Mouse (Mus musculus) limb, embryonic 15.5 days (tissue): Measurements from ENCODE around the gene Ddx46. TPM values are rescaled to one million over a fixed set of nuclear protein-coding genes. Genes with fewer than 3 reads are reported as not detected.
"Not testable (repeated sequence)": the region's sequence is repeated elsewhere in the genome, so short reads cannot be mapped to it uniquely, and the experiment has no call there.

Source experiments
- ATAC-seq: fragments of 200-750 bp; cut with Nextera tagmentation; 2 replicates; pipeline ENCODE4 v1.8.0; 2017; ENCODE audit warnings: low read depth, moderate TSS enrichment; ENCODE audit not compliant: insufficient number of reproducible peaks, low FRiP score, low TSS enrichment
- H3K27ac ChIP-seq: fragments of 300-500 bp; sonication (generic); 2 replicates; pipeline ENCODE4 v1.5.1; 2015; ENCODE audit warnings: moderate library complexity, mild to moderate bottlenecking, inconsistent platforms
- H3K27me3 ChIP-seq: fragments of 300-500 bp; sonication (generic); 2 replicates; pipeline ENCODE4 v1.6.1; 2015; ENCODE audit warnings: inconsistent platforms
- H3K36me3 ChIP-seq: fragments of 300-500 bp; sonication (generic); 2 replicates; pipeline ENCODE4 v1.6.1; 2015; ENCODE audit warnings: inconsistent platforms
- H3K4me1 ChIP-seq: fragments of 300-500 bp; sonication (generic); 2 replicates; pipeline ENCODE4 v1.6.1; 2015; ENCODE audit warnings: inconsistent platforms
- H3K4me2 ChIP-seq: fragments of 300-500 bp; sonication (generic); 2 replicates; pipeline ENCODE4 v1.6.1; 2015; ENCODE audit warnings: mild to moderate bottlenecking, inconsistent platforms
- H3K4me3 ChIP-seq: fragments of 300-500 bp; sonication (generic); 2 replicates; pipeline ENCODE4 v1.5.1; 2015; ENCODE audit warnings: mild to moderate bottlenecking, inconsistent platforms
- H3K9ac ChIP-seq: fragments of 300-500 bp; sonication (generic); 2 replicates; pipeline ENCODE4 v1.6.1; 2015; ENCODE audit warnings: inconsistent platforms
- H3K9me3 ChIP-seq: fragments of 300-500 bp; sonication (generic); 2 replicates; pipeline ENCODE4 v1.6.1; 2016; ENCODE audit warnings: inconsistent platforms
- WGBS: fragments of 180-500 bp; shearing (Covaris S2); methylation state at CpG from one replicate; pipeline ENCODE4 v1.1.7; 2015; 5-methylcytosine and 5-hydroxymethylcytosine counted together
- polyA plus RNA-seq: library from polyadenylated mRNA; unstranded; fragments of >200 nt; fragmentation: Nextera tagmentation; extraction: Ambion mirVana; gene quantifications from 2 replicates; pipeline ENCODE4 v1.2.1, GENCODE M21; 2015

The Ddx46 gene
- polyA plus RNA-seq, 1 experiment from 2014 or later: 33.4 TPM

DNA sequence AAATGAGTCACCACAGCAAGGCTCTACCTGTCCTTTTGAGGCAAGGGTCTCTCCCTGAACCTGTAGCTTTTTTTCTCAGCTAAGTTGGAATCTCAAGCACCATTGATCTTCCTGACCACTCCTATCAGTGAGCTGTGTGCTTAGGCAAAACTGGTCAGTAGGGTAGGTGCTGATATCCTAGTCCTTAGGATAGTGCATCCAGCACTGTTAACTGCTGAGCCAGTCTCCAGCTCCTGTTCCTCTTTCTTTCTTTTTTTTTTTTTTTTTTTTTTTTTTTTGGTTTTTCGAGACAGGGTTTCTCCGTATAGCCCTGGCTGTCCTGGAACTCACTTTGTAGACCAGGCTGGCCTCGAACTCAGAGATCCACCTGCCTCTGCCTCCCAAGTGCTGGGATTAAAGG lies 61.2 kb downstream of the Ddx46 start:
- H3K36me3 ChIP-seq: peaks cover 26% of the 10 kb centered on the region
- not testable (repeated sequence) for H3K27ac ChIP-seq, H3K4me2 ChIP-seq, H3K9ac ChIP-seq, H3K9me3 ChIP-seq, H3K4me3 ChIP-seq, ATAC-seq, H3K27me3 ChIP-seq
- peaks cover 19% of the 10 kb centered on the region for H3K4me1 ChIP-seq
- 100% methylated on average over 1 of the region's 3 CpGs for WGBS

DNA sequence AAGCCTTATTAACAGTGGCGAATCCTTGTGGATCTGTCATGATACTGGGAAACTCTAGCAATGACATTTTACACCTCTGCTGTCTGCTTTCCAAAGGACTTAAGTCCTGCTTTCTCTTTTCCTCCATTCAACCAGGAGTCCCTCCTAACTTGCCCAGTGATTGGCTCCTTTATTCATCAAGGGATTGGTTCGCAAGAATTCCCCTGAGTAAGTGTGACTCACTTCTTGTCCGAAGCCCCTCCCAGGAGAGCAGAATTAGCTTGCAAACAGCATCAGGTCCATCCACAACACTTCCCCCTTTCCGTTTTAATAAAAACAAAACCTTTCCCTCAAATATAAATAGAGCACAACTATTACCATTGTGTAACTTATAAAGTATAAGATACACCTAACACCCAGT lies 69.5 kb downstream of the Ddx46 start:
- Histone ChIP-seq H3K9ac (no peak overlapping the region), H3K4me3 (no peak overlapping the region), H3K27me3 (no peaks in the 10 kb centered on the region), H3K4me2 (no peak overlapping the region), H3K4me1 (peaks cover under 1% of the 10 kb centered on the region; the same call in 1 of the 2 replicates), H3K27ac (no peak overlapping the region), H3K36me3 (peaks cover 49% of the 10 kb centered on the region), H3K9me3 (no peaks in the 10 kb centered on the region)
- 86% methylated on average over 4 of the region's 4 CpGs for WGBS
- no peak for ATAC-seq

DNA sequence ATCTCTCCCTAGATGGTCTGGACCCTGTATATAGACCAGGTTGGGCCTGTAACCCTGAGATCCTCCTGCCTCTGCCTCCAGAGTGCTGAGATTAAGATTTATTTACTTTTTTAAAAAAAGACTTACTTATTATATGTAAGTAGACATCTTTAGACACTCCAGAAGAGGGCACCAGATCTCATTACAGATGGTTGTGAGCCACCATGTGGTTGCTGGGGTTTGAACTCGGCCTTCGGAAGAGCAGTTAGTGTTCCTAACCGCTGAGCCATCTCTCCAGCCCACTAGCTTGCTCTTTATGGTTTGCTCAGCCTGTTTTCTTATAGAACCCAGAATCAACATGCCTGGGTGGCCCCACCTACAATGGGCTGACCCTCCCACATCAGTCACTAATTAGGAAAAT lies 78.0 kb downstream of the Ddx46 start:
- Histone ChIP-seq H3K9me3 (no peaks in the 10 kb centered on the region), H3K4me2 (no peak overlapping the region), H3K36me3 (peaks cover 3% of the 10 kb centered on the region), H3K4me3 (no peak overlapping the region), H3K4me1 (peaks cover 16% of the 10 kb centered on the region), H3K27ac (no peak overlapping the region), H3K27me3 (no peaks in the 10 kb centered on the region), H3K9ac (no peak overlapping the region)
- WGBS: 90% methylated on average over 3 of the region's 3 CpGs
- no peak for ATAC-seq

DNA sequence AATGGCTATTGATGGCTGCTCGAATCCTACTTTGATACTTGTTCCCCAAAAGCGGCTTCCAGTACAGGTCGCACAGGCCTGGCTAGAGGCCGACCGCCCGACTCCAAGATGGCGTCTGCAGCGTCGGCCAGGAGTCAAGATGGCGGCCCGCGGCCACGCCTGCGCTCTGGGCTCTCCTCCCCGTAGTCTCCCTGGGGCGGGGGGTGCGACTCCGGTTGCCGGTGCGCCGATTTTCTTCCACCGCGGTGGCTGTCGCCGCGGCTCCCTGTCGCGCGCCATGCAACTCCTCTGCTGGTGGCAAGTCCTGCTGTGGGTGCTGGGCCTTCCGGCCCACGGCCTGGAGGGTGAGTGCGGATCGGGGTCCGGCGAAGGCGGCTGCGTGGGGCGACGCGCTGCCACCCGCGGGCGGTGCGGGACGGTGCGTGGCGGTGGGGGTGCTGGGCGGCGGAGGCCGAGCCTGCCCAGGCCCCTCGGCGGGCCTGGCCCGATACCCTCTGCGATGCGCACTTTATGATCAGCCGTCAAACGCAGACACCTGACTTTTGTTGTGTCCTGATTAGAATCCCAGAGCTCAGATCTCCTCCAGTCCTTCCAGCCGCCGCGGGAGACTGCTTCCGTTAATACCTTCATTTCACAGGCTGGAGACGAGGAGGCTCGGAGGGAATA lies 79.8 kb downstream of the Ddx46 start, which contains the start of gene Txndc15:
Txndc15 (plus strand) TSS at position 150 of the 666 bp plus-strand sequence.
- WGBS: under 1% methylated on average over 61 of the region's 63 CpGs
- ATAC-seq: peak; percentile 87
- Histone ChIP-seq H3K4me3 (peak within 1 kb of the TSS; percentile 97), H3K9me3 (no peaks in the 10 kb centered on the region), H3K27me3 (no peaks in the 10 kb centered on the region), H3K27ac (peak within 1 kb of the TSS; percentile 92), H3K9ac (peak within 1 kb of the TSS; percentile 98), H3K4me2 (peak within 1 kb of the TSS; percentile 55), H3K4me1 (peaks cover 12% of the 10 kb centered on the region), H3K36me3 (peaks cover 21% of the 10 kb centered on the region)

DNA sequence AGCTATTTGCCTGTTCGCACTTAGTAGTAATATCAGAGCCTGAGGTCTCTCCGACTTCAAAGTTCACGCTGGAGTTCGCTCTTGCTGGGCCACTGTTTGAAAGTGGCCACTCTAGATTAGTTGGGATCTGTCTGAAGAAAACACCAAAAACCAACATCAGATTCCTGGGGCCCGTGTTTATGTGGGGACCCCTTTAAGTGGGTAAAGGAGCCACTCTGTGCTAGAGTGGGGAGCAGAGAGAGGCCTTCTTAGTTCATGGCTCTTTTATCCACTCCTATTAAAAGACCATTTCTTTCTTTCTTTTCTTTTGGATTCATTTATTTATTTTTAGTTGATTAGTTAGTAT lies 80.3 kb downstream of the Ddx46 start:
- H3K9me3 ChIP-seq: no peaks in the 10 kb centered on the region
- no peak for ATAC-seq
- peak overlapping the region; percentile 55 for H3K4me2 ChIP-seq
- H3K4me3 ChIP-seq: peak overlapping the region; percentile 97
- peak overlapping the region; percentile 92 for H3K27ac ChIP-seq
- 4% methylated on average over 5 of the region's 5 CpGs for WGBS
- H3K9ac ChIP-seq: peak overlapping the region; percentile 98
- no peaks in the 10 kb centered on the region for H3K27me3 ChIP-seq
- H3K36me3 ChIP-seq: peaks cover 26% of the 10 kb centered on the region
- peaks cover 12% of the 10 kb centered on the region for H3K4me1 ChIP-seq

DNA sequence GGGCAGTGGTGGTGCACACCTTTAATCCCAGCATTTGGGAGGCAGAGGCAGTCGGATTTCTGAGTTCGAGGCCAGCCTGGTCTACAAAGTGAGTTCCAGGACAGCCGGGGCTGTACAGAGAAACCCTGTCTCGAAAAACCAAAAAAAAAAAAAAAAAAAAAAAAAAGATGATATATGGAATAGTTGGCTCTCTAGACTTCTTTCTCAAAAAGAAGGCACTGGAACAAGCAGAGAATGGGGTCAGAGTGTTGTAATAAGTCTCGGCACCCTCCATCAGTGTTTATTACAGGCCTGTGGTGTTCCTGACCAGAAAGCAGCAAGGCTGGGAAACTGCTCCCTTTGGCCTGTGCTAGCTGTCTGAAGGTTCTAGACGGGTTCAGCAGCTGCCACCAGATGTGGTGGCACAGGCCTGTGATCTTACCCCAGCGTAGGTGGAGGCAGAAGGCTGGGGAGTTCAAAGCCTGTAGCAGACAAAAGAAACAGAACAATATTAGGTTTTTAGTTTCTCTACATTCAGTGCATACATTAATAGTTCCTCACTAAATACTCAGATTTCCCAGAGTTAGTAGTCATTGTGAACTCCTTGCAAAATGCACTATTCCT lies 81.2 kb downstream of the Ddx46 start:
- ATAC-seq: no peak
- Histone ChIP-seq H3K9ac (no peak overlapping the region), H3K27me3 (no peaks in the 10 kb centered on the region), H3K4me2 (no peak overlapping the region), H3K9me3 (no peaks in the 10 kb centered on the region), H3K4me1 (peaks cover 12% of the 10 kb centered on the region), H3K27ac (no peak overlapping the region), H3K36me3 (peaks cover 33% of the 10 kb centered on the region), H3K4me3 (no peak overlapping the region)
- 80% methylated on average over 7 of the region's 7 CpGs for WGBS

DNA sequence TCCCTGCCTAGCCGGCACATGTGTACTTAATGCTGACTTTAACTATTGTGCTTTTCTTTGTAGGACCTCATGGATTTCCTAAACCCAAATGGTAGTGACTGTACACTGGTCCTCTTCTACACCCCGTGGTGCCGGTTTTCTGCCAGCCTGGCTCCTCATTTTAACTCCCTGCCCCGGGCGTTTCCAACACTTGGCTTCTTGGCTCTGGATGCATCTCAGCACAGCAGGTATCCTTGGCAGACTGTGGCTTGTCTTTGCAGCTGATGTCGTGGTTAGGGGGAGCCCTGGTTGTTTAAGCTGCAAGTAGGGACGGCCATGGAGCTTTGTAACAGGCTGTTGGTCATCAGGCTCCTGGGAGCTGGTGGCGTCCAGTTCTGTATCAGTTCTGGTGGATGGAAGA lies 86.7 kb downstream of the Ddx46 start:
- Histone ChIP-seq H3K4me3 (no peak overlapping the region), H3K4me2 (no peak overlapping the region), H3K9ac (no peak overlapping the region), H3K27ac (no peak overlapping the region), H3K36me3 (peaks cover 77% of the 10 kb centered on the region), H3K9me3 (no peaks in the 10 kb centered on the region), H3K4me1 (peaks cover 3% of the 10 kb centered on the region; the same call in 1 of the 2 replicates), H3K27me3 (no peaks in the 10 kb centered on the region)
- WGBS: 81% methylated on average over 8 of the region's 8 CpGs
- no peak for ATAC-seq

DNA sequence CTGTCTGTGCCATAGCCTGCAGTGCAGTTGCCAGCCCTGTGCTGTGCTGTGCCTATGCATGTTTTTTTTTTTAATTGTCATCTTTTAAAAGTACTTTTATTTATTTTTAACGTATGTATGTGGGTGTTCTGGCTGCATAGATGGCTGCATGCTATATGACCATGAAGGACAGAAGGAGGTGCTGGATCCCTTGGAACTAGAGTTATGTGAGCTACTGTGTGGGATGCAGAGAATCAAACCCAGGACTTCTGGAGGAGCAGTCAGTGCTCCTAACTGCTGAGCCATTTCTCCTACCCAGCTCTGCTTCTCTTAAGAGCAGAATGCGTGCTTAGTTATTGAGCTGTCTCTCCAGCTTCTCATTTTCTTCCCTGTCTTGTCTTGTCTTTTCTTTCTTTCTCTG lies 87.2 kb downstream of the Ddx46 start:
- Histone ChIP-seq H3K27me3 (no peaks in the 10 kb centered on the region), H3K36me3 (peaks cover 77% of the 10 kb centered on the region), H3K27ac (no peak overlapping the region), H3K9me3 (no peaks in the 10 kb centered on the region), H3K4me1 (peaks cover 3% of the 10 kb centered on the region; the same call in 1 of the 2 replicates), H3K4me2 (no peak overlapping the region), H3K4me3 (no peak overlapping the region), H3K9ac (no peak overlapping the region)
- ATAC-seq: no peak
- 95% methylated on average over 2 of the region's 2 CpGs for WGBS

DNA sequence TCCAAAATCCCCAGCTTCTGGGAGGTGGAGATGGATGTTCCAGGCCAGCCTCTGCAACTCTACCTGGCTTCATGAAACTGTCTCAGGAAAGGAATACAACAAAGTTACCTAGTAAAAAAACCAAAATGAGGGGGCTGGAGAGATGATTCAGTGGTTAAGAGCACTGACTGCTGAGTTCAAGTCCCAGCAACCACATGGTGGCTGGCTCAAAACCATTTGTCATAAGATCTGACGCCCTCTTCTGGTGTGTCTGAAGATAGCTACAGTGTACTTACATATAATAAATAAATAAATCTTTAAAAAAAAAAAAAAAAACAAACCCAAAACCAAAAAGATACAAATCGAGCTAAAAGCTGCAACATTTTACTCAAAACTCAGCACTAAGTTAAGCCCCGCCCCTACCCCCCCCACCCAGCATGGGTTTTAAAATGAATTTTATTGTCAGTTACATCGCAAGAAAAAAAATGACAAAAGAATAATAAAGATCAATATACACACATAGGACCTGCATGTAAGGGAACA lies 91.8 kb downstream of the Ddx46 start:
- H3K9ac ChIP-seq: peak overlapping the region; percentile 63
- peak overlapping the region; percentile 67 for H3K4me2 ChIP-seq
- H3K27ac ChIP-seq: peak overlapping the region; percentile 97
- H3K4me1 ChIP-seq: no peaks in the 10 kb centered on the region
- H3K36me3 ChIP-seq: peaks cover 37% of the 10 kb centered on the region
- H3K4me3 ChIP-seq: peak overlapping the region; percentile 63
- H3K27me3 ChIP-seq: no peaks in the 10 kb centered on the region
- no peak for ATAC-seq
- WGBS: 2% methylated on average over 4 of the region's 4 CpGs
- no peaks in the 10 kb centered on the region for H3K9me3 ChIP-seq

DNA sequence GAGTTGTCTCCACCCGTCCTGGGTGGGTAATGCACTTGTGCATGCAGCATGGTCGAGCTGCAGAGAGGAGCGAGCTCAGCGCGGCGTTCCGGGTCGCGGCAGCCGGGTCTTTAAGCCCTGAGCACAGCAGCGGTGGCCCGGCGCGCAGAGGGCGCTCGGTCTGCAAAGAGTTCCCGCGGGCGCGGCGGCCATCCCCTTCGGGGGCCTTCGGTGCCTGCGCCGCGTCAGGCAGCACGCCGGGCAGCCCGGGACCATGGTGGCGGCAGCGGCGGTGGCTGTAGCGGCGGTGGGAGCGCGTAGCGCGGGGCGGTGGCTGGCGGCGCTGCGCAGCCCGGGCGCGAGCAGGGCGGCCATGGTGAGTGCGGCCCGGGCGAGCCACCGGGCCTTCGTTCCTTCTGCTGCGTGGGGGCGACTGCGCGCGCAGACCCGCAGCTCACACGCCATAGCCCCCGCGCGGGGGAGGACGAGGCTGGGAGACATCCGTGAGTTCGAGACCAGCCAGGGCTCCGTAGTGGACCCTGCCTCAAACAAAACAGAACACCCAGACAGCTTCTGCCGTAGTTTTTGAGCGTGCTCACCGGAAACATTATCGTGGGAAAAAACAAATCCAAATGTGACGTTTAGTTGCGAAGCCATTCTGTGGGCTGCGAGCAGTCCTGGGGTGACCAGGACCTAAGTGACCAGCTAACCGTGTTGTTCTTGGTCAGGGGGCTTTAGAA lies 92.5 kb downstream of the Ddx46 start, which contains the start of gene Pcbd2:
Pcbd2 (plus strand) TSS at position 249 of the 719 bp plus-strand sequence.
- H3K27me3 ChIP-seq: no peaks in the 10 kb centered on the region
- H3K4me1 ChIP-seq: no peaks in the 10 kb centered on the region
- peak within 1 kb of the TSS; percentile 97 for H3K27ac ChIP-seq
- ATAC-seq: peak; percentile 76
- peaks cover 32% of the 10 kb centered on the region for H3K36me3 ChIP-seq
- H3K9me3 ChIP-seq: no peaks in the 10 kb centered on the region
- WGBS: under 1% methylated on average over 70 of the region's 73 CpGs
- peak within 1 kb of the TSS; percentile 63 for H3K4me3 ChIP-seq
- peak within 1 kb of the TSS; percentile 67 for H3K4me2 ChIP-seq
- H3K9ac ChIP-seq: peak within 1 kb of the TSS; percentile 63

DNA sequence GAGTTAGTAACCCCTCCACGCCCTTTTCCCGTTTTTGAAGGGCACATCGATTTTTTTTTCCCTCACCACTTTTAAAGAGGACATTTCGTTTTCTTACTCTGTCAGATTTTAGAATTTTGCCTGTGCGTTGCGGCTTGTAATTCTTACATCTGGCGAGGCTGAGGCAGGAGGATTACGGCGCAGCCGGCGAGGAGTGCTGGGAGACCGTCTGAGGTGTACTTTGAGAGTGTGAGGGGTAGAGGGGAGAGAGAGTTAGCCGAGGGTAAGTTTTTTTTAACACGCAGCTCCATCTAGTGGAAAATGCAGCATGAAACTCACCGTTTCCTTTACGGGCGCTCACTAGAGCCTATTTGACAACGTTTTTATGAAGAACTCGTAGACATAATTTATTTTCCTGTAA lies 93.0 kb downstream of the Ddx46 start:
- Histone ChIP-seq H3K27me3 (no peaks in the 10 kb centered on the region), H3K9me3 (no peaks in the 10 kb centered on the region), H3K4me3 (peak overlapping the region; percentile 63), H3K4me1 (no peaks in the 10 kb centered on the region), H3K27ac (peak overlapping the region; percentile 97), H3K4me2 (peak overlapping the region; percentile 67), H3K9ac (peak overlapping the region; percentile 63), H3K36me3 (peaks cover 29% of the 10 kb centered on the region)
- WGBS: 2% methylated on average over 19 of the region's 19 CpGs
- peak; percentile 75 for ATAC-seq

DNA sequence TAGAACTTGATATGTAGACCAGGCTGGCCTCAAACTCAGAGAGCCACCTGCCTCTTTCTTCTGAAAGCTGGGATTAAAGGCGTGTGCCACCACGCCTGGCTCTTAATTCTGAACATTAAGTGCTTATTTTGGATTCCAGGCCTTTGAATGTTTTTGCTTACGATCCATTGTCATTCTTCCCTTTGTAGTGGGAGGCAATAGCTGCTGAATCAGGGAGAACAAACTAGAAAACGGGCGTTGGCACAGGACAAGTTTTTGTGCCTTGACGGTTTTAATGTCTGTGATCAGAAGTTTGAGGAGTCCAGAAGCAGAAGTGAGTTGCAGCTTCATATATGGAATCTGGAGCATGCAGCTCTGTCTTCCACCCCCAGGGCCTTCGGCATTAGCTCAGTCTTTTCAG lies 95.9 kb downstream of the Ddx46 start:
- no peak for ATAC-seq
- Histone ChIP-seq H3K9ac (no peak overlapping the region), H3K4me3 (no peak overlapping the region), H3K9me3 (no peaks in the 10 kb centered on the region), H3K27me3 (no peaks in the 10 kb centered on the region), H3K27ac (no peak overlapping the region), H3K4me2 (no peak overlapping the region), H3K4me1 (peaks cover 10% of the 10 kb centered on the region), H3K36me3 (peaks cover 6% of the 10 kb centered on the region)
- WGBS: 85% methylated on average over 7 of the region's 7 CpGs
